Mouse (Mus musculus) neural tube, embryonic 11.5 days (tissue): ENCODE measurements around the gene Ccdc185. TPM values are rescaled to one million over a fixed set of nuclear protein-coding genes. Genes with fewer than 3 reads are reported as not detected.

Experiments
- ATAC-seq: fragments of 200-750 bp; cut with Nextera tagmentation; 2 replicates; pipeline ENCODE4 v1.8.0; 2017; ENCODE audit warnings: moderate number of reproducible peaks, mild to moderate bottlenecking, moderate TSS enrichment, moderate library complexity; ENCODE audit not compliant: insufficient read depth, low FRiP score, low TSS enrichment
- DNase-seq: peaks from one replicate; pipeline ENCODE4 v3.0.0-alpha.2; 2015; ENCODE audit warnings: low spot score
- H3K27ac ChIP-seq: fragments of 300-500 bp; sonication (generic); 2 replicates; pipeline ENCODE4 v1.5.1; 2014; ENCODE audit warnings: low read depth, mild to moderate bottlenecking, low read length
- H3K27me3 ChIP-seq: fragments of 300-500 bp; sonication (generic); 2 replicates; pipeline ENCODE4 v1.6.1; 2014; ENCODE audit warnings: mild to moderate bottlenecking, low read length, mixed read lengths; ENCODE audit not compliant: control insufficient read depth, insufficient read depth
- H3K36me3 ChIP-seq: fragments of 300-500 bp; sonication (generic); 2 replicates; pipeline ENCODE4 v1.6.1; 2014; ENCODE audit warnings: mild to moderate bottlenecking, low read length, moderate library complexity, mixed read lengths; ENCODE audit not compliant: control insufficient read depth, insufficient read depth
- H3K4me1 ChIP-seq: fragments of 300-500 bp; sonication (generic); 2 replicates; pipeline ENCODE4 v1.6.1; 2014; ENCODE audit warnings: low read length, mixed read lengths; ENCODE audit not compliant: control insufficient read depth, insufficient read depth
- H3K4me2 ChIP-seq: fragments of 300-500 bp; sonication (generic); 2 replicates; pipeline ENCODE4 v1.6.1; 2014; ENCODE audit warnings: low read depth, mild to moderate bottlenecking, moderate library complexity
- H3K4me3 ChIP-seq: fragments of 300-500 bp; sonication (generic); 2 replicates; pipeline ENCODE4 v1.5.1; 2014; ENCODE audit warnings: low read depth, low read length
- H3K9ac ChIP-seq: fragments of 300-500 bp; sonication (generic); 2 replicates; pipeline ENCODE4 v1.6.1; 2014; ENCODE audit warnings: mild to moderate bottlenecking, low read length
- H3K9me3 ChIP-seq: fragments of 300-500 bp; sonication (generic); 2 replicates; pipeline ENCODE4 v1.6.1; 2016; ENCODE audit warnings: low read length; ENCODE audit not compliant: control insufficient read depth
- WGBS: fragments of 180-500 bp; shearing (Covaris S2); extraction: QIAGEN DNeasy Blood & Tissue Kit; methylation state at CpG from one replicate; pipeline ENCODE4 v1.1.7; 2014; 5-methylcytosine and 5-hydroxymethylcytosine counted together
- polyA plus RNA-seq: library from polyadenylated mRNA; unstranded; fragments of >200 nt; fragmentation: Nextera tagmentation; extraction: Ambion mirVana; gene quantifications from 2 replicates; pipeline ENCODE4 v1.2.1, GENCODE M21; 2014

Ccdc185 gene
- polyA plus RNA-seq, 1 experiment from 2014 or later = not detected

DNA sequence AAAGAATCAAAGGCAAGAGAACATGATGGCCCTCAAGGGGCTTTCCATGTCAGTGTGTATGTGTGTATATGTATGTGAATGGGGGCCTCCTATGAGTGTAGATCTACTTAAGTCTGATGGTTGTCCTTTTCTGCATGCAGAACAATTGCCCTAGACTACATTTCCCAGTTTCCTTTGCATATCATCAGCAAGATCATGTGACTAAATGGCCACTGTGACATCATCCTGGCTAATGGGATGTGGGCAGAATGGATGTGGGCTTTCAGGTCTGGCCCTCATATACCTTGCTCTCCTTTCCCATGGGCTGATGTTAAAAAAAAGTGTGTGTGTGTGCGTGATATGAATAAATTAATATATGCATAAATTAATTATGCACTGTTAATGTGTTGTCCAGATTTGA is 9.8 kb upstream of the Ccdc185 start:
- peaks cover 5% of the 10 kb centered on the region for H3K27me3 ChIP-seq
- no peak overlapping the region for H3K4me2 ChIP-seq
- no peaks in the 10 kb centered on the region for H3K4me1 ChIP-seq
- DNase-seq (no peak), ATAC-seq (no peak)
- WGBS = 88% methylated on average over 1 of the region's 1 CpGs
- H3K36me3 ChIP-seq = no peaks in the 10 kb centered on the region
- H3K27ac ChIP-seq = no peak overlapping the region
- no peak overlapping the region for H3K9ac ChIP-seq
- no peak overlapping the region for H3K4me3 ChIP-seq
- no peaks in the 10 kb centered on the region for H3K9me3 ChIP-seq

DNA sequence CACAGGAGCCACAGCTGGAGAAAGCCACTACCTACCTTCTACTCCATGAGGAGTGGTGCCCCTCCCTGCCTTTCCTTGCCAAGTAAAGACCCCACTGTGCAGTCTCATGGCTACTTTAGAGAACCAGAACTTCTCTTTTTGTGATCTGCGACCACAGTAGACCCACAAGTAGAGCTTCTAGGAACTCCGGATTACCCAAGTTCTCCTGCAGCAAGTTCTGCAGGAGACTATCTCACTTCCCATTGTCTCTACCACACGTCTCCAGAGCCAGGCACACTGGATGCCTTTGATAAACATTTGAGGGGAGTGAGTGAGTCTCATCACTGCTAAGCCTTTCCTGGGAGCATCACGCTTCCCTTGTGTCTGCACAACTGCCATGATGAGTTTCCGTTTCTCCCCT is 5.9 kb upstream of the Ccdc185 start:
- ATAC-seq (no peak), DNase-seq (no peak)
- no peaks in the 10 kb centered on the region for H3K27me3 ChIP-seq
- no peak overlapping the region for H3K27ac ChIP-seq
- no peak overlapping the region for H3K9ac ChIP-seq
- H3K9me3 ChIP-seq = no peaks in the 10 kb centered on the region
- no peaks in the 10 kb centered on the region for H3K4me1 ChIP-seq
- WGBS = 87% methylated on average over 5 of the region's 5 CpGs
- H3K4me3 ChIP-seq = no peak overlapping the region
- H3K4me2 ChIP-seq = no peak overlapping the region
- no peaks in the 10 kb centered on the region for H3K36me3 ChIP-seq

DNA sequence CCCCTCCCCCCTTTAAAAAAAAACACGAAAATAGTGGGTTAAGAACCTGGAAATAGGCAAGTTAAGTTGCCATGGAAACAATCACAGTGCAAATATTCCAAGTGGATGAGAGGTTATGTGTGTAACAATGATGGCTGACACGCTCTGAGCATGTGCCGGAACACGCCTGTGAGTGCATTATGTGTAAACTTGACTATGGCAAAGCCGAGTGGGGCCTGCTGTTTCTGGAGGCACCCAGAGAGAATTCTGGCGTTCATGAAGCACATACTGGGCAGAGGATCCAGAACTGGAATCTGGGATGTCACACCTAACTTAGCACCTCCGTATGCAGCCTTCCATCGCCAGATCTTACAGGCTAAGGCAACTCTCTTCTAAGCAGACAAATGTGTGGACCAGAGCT is 4.7 kb upstream of the Ccdc185 start:
- Histone ChIP-seq H3K9ac (no peak overlapping the region), H3K27me3 (no peaks in the 10 kb centered on the region), H3K4me1 (no peaks in the 10 kb centered on the region), H3K9me3 (no peaks in the 10 kb centered on the region), H3K27ac (no peak overlapping the region), H3K36me3 (no peaks in the 10 kb centered on the region), H3K4me2 (no peak overlapping the region), H3K4me3 (no peak overlapping the region)
- no peak for DNase-seq
- WGBS = 86% methylated on average over 8 of the region's 8 CpGs
- ATAC-seq = no peak

DNA sequence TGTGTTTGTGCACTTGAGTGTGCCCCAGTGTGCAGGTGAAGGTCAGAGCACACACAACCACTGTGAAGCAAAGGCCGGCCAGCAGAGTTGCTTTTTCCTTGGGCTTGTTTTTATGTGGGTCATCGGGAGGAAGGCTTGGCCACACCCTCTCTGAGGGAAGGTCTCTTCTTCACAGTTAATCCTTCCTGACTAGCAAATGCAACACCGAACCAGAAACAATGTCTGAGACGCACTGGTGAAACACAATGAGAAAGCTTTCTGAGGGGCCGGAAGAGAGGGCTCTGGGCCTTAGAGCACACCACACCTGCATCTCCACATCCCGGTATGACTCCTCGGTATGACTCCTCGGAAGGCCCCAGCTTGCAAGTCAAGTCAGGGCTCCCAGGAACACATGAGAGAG is 2.3 kb upstream of the Ccdc185 start:
- no peak for ATAC-seq
- no peak for DNase-seq
- 84% methylated on average over 8 of the region's 8 CpGs for whole genome bisulfite sequencing
- H3K27me3 ChIP-seq = no peaks in the 10 kb centered on the region
- H3K4me2 ChIP-seq = no peak overlapping the region
- no peaks in the 10 kb centered on the region for H3K36me3 ChIP-seq
- no peak overlapping the region for H3K27ac ChIP-seq
- H3K4me1 ChIP-seq = no peaks in the 10 kb centered on the region
- no peak overlapping the region for H3K4me3 ChIP-seq
- no peak overlapping the region for H3K9ac ChIP-seq
- no peaks in the 10 kb centered on the region for H3K9me3 ChIP-seq

DNA sequence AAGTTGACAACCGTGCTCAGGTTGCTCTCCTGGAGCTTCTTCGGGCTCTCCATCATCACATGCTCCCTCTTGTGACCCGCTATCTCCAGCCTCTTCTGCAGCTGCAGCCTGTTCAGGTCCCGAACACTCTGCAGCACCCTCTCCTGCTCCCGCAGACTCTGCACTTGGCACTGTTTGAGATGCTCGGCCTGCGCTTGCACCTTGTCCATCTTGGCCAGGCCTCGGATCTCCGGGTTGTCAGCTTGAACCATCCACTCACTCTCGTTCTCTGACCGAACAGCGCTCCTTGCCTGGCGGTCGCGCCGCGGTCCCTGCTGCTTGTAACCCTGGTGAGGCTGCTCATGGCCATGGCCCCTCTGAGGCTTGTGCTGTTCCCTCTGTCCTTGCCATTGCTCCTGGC is 1.1 kb downstream of the Ccdc185 start:
- Histone ChIP-seq H3K4me1 (no peaks in the 10 kb centered on the region), H3K36me3 (no peaks in the 10 kb centered on the region), H3K27me3 (no peaks in the 10 kb centered on the region), H3K27ac (no peak overlapping the region), H3K4me2 (no peak overlapping the region), H3K4me3 (no peak overlapping the region), H3K9ac (no peak overlapping the region), H3K9me3 (no peaks in the 10 kb centered on the region)
- DNase-seq = no peak
- WGBS = 78% methylated on average over 17 of the region's 17 CpGs
- no peak for ATAC-seq

DNA sequence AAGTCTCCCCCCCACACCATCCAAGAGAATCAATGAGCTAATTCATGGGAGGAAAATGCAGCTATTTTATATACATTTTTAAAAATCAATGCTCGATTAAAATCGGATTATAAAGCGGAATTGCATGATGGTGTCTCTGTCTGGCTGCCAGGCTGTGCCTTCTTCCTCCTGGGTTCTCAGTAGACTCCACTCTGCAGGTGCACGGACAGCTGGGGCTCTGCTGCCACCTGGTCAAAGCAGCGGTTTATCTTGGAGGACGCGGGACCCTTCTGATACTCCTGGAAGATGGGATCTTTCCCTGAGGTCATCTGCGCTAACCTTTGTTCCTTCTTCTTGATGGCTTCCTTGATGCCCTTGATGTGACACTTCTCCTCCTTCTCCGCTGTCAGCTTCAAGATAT is 1.9 kb downstream of the Ccdc185 start:
- Histone ChIP-seq H3K4me1 (no peaks in the 10 kb centered on the region), H3K9ac (no peak overlapping the region), H3K9me3 (no peaks in the 10 kb centered on the region), H3K27me3 (no peaks in the 10 kb centered on the region), H3K27ac (no peak overlapping the region), H3K4me3 (no peak overlapping the region), H3K36me3 (no peaks in the 10 kb centered on the region), H3K4me2 (no peak overlapping the region)
- DNase-seq (no peak), ATAC-seq (no peak)
- WGBS = 96% methylated on average over 9 of the region's 9 CpGs

DNA sequence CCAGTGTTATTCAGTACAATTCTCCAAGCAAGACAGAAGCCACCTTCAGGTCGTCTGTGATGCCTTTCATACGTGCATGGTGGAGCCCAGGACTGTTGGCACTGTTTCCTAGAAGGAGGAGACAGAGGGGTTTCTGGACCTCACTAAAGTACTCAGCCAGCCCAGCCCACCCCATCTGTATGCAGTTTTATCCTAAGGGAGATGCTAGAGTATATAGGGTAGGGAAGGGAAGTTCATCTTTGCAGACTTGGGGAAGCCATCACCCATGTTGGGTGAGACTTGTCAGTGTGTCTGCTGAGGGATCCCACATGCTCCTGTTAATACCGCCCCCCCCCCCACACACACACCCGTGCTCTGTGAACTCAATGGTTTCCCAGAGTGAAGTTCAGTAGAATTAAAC is 13.1 kb downstream of the Ccdc185 start:
- H3K27me3 ChIP-seq = no peaks in the 10 kb centered on the region
- ATAC-seq = no peak
- H3K9ac ChIP-seq = no peak overlapping the region
- H3K27ac ChIP-seq = no peak overlapping the region
- WGBS = 71% methylated on average over 4 of the region's 4 CpGs
- no peaks in the 10 kb centered on the region for H3K9me3 ChIP-seq
- DNase-seq = no peak
- no peak overlapping the region for H3K4me3 ChIP-seq
- H3K4me1 ChIP-seq = no peaks in the 10 kb centered on the region
- no peaks in the 10 kb centered on the region for H3K36me3 ChIP-seq
- no peak overlapping the region for H3K4me2 ChIP-seq

DNA sequence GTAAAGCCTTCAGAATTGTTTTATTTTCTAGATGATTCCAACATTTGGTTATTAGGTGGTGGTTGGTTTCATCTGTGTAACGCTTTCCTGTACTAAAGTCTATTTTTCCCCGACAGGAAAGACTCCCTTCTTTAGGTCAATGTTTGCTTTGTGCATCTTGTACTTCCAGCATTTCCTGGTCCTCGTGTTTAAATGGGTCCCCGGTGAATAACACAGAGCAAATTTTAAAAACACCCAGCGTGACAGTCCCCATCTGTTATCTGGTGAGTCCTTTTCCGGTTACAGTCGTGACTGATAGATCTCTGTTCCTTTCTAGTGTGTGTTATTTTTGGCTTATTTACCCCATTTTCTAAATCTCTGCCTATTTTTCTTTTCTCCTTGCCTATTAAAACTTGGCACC is 16.3 kb downstream of the Ccdc185 start:
- no peak overlapping the region for H3K9ac ChIP-seq
- H3K27ac ChIP-seq = no peak overlapping the region
- H3K36me3 ChIP-seq = no peaks in the 10 kb centered on the region
- 43% methylated on average over 7 of the region's 7 CpGs for WGBS
- no peaks in the 10 kb centered on the region for H3K4me1 ChIP-seq
- no peak for DNase-seq
- H3K4me3 ChIP-seq = no peak overlapping the region
- no peaks in the 10 kb centered on the region for H3K27me3 ChIP-seq
- H3K4me2 ChIP-seq = no peak overlapping the region
- no peak for ATAC-seq
- no peaks in the 10 kb centered on the region for H3K9me3 ChIP-seq

DNA sequence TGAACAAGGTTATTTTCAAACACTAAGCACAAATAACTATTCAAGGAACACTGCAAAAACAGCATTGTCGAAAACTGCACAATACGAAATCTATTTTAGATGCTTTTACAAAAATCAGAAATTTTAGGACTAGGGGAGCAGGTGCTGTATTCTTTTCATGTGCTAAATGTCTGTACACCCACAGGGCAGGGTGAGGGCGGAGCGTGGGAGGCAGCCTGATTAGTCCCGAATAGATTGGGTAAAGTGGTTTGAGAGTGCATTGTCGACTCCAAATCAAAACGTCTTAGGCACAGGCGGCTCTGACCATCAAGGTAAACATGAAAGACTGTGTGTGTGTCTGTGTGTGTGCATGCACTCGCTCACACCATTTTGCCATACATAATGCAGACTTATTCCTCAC is 20.0 kb downstream of the Ccdc185 start:
- no peak overlapping the region for H3K4me2 ChIP-seq
- no peak overlapping the region for H3K4me3 ChIP-seq
- WGBS = 86% methylated on average over 9 of the region's 9 CpGs
- no peak overlapping the region for H3K27ac ChIP-seq
- H3K9me3 ChIP-seq = no peaks in the 10 kb centered on the region
- H3K27me3 ChIP-seq = no peaks in the 10 kb centered on the region
- no peaks in the 10 kb centered on the region for H3K4me1 ChIP-seq
- ATAC-seq (no peak), DNase-seq (no peak)
- no peaks in the 10 kb centered on the region for H3K36me3 ChIP-seq
- no peak overlapping the region for H3K9ac ChIP-seq
